Mouse (Mus musculus) MEL (cell line): ENCODE data around the gene Fermt3. TPM values are rescaled to one million over a fixed set of nuclear protein-coding genes. Genes with fewer than 3 reads are reported as not detected.

ENCODE experiments used
- DNase-seq: peaks from one replicate; pipeline ENCODE4 v3.0.0; 2011; ENCODE audit warnings: low read depth, low spot score
- H3K27ac ChIP-seq: 2 replicates; pipeline ENCODE4 v1.5.1; 2012; ENCODE audit warnings: low read depth, mild to moderate bottlenecking, control low read depth, low read length, moderate library complexity; ENCODE audit not compliant: control insufficient read depth
- H3K27me3 ChIP-seq, 2 experiments: fragments of 150-350 bp in 1 of 2; sonication (generic) in 1 of 2; 2 replicates each; pipeline ENCODE4 v1.6.1; 2012; ENCODE audit warnings: low read length in 2 of 2, mild to moderate bottlenecking in 2 of 2, improper control_type of control experiment in 1 of 2, moderate library complexity in 1 of 2; ENCODE audit not compliant: insufficient read depth in 2 of 2, control insufficient read depth in 1 of 2
- H3K36me3 ChIP-seq, 2 experiments: 2 replicates each; pipeline ENCODE4 v1.6.1; 2012 to 2014; ENCODE audit warnings: low read length in 2 of 2, improper control_type of control experiment in 1 of 2, inconsistent platforms in 1 of 2, mild to moderate bottlenecking in 1 of 2; ENCODE audit not compliant: insufficient read depth in 2 of 2, control insufficient read depth in 1 of 2
- H3K4me1 ChIP-seq, 2 experiments: fragments of 150-350 bp in 1 of 2; sonication (generic) in 1 of 2; 2 replicates each; pipeline ENCODE4 v1.6.1; 2012; ENCODE audit warnings: low read length in 2 of 2, improper control_type of control experiment in 1 of 2, mild to moderate bottlenecking in 1 of 2; ENCODE audit not compliant: insufficient read depth in 2 of 2, control insufficient read depth in 1 of 2
- H3K4me3 ChIP-seq, 2 experiments: fragments of 150-350 bp in 1 of 2; sonication (generic) in 1 of 2; 2 replicates each; pipeline ENCODE4 v1.5.1; 2012; ENCODE audit warnings: low read depth in 2 of 2, low read length in 2 of 2, mild to moderate bottlenecking in 2 of 2, moderate library complexity in 2 of 2, control low read depth in 1 of 2, improper control_type of control experiment in 1 of 2; ENCODE audit not compliant: control insufficient read depth in 1 of 2, insufficient read depth in 1 of 2
- H3K79me2 ChIP-seq: 2 replicates; pipeline ENCODE4 v1.6.1; 2012; ENCODE audit warnings: mild to moderate bottlenecking, low read length, moderate library complexity; ENCODE audit not compliant: control insufficient read depth, poor library complexity, insufficient read depth
- H3K9ac ChIP-seq: 2 replicates; pipeline ENCODE4 v1.6.1; 2012; ENCODE audit warnings: low read depth, mild to moderate bottlenecking, control low read depth, low read length, moderate library complexity; ENCODE audit not compliant: control insufficient read depth, poor library complexity, severe bottlenecking
- H3K9me3 ChIP-seq: fragments of 150-350 bp; sonication (generic); replicated peaks from 2 replicates; pipeline ENCODE4 v1.6.1; 2012; ENCODE audit warnings: mild to moderate bottlenecking, low read length, improper control_type of control experiment, moderate library complexity; ENCODE audit not compliant: insufficient read depth
- BHLHE40 ChIP-seq: IDR thresholded peaks from 2 replicates; pipeline ENCODE4 v1.6.1; 2012; ENCODE audit warnings: low read depth, mild to moderate bottlenecking, inconsistent platforms, low read length, improper control_type of control experiment, borderline replicate concordance
- CTCF ChIP-seq, 3 experiments: IDR thresholded peaks in 2 of 3; conservative IDR thresholded peaks in 1 of 3; 2 replicates each; pipeline ENCODE4 v1.5.1; 2011 to 2012; ENCODE audit warnings: low read length in 3 of 3, low read depth in 2 of 3, mild to moderate bottlenecking in 2 of 3, improper control_type of control experiment in 1 of 3, inconsistent platforms in 1 of 3, mixed read lengths in 1 of 3, moderate library complexity in 1 of 3; ENCODE audit not compliant: control insufficient read depth in 1 of 3, insufficient read depth in 1 of 3, poor library complexity in 1 of 3, severe bottlenecking in 1 of 3
- HCFC1 ChIP-seq: IDR thresholded peaks from 2 replicates; pipeline ENCODE4 v1.6.1; 2012; ENCODE audit warnings: low read depth, mild to moderate bottlenecking, inconsistent platforms, low read length, improper control_type of control experiment, moderate library complexity
- JUND ChIP-seq: IDR thresholded peaks from 2 replicates; pipeline ENCODE4 v1.6.1; 2011; ENCODE audit warnings: low read depth, mild to moderate bottlenecking, improper control_type of control experiment, low read length
- MAFK ChIP-seq: IDR thresholded peaks from 2 replicates; pipeline ENCODE4 v1.6.1; 2011; ENCODE audit warnings: low read depth, mild to moderate bottlenecking, low read length, improper control_type of control experiment, borderline replicate concordance
- MAX ChIP-seq: IDR thresholded peaks from 2 replicates; pipeline ENCODE4 v1.6.1; 2011; ENCODE audit warnings: low read length, improper control_type of control experiment
- MAZ ChIP-seq: IDR thresholded peaks from 2 replicates; pipeline ENCODE4 v1.6.1; 2012; ENCODE audit warnings: low read depth, mild to moderate bottlenecking, inconsistent platforms, low read length, improper control_type of control experiment
- MEF2A ChIP-seq: IDR thresholded peaks from 2 replicates; pipeline ENCODE4 v1.6.1; 2014; ENCODE audit warnings: low read depth, mild to moderate bottlenecking, inconsistent platforms, low read length, improper control_type of control experiment; ENCODE audit not compliant: poor library complexity, insufficient replicate concordance, severe bottlenecking; ENCODE audit errors: extremely low read depth
- MXI1 ChIP-seq: IDR thresholded peaks from 2 replicates; pipeline ENCODE4 v1.6.1; 2011; ENCODE audit warnings: mild to moderate bottlenecking, low read depth, low read length, improper control_type of control experiment
- NELFE ChIP-seq: IDR thresholded peaks from 2 replicates; pipeline ENCODE4 v1.6.1; 2011; ENCODE audit warnings: low read depth, low read length, improper control_type of control experiment
- POLR2A ChIP-seq, 2 experiments: IDR thresholded peaks; 2 replicates each; pipeline ENCODE4 v1.6.1; 2011 to 2012; ENCODE audit warnings: low read length in 2 of 2, mild to moderate bottlenecking in 2 of 2, control low read depth in 1 of 2, improper control_type of control experiment in 1 of 2, low read depth in 1 of 2, moderate library complexity in 1 of 2; ENCODE audit not compliant: control insufficient read depth in 1 of 2, insufficient read depth in 1 of 2, poor library complexity in 1 of 2
- POLR2AphosphoS2 ChIP-seq: IDR thresholded peaks from 2 replicates; pipeline ENCODE4 v1.6.1; 2011; ENCODE audit warnings: low read length, improper control_type of control experiment
- RAD21 ChIP-seq: IDR thresholded peaks from 2 replicates; pipeline ENCODE4 v1.6.1; 2011; ENCODE audit warnings: mild to moderate bottlenecking, low read depth, low read length, improper control_type of control experiment
- SIN3A ChIP-seq: IDR thresholded peaks from 2 replicates; pipeline ENCODE4 v1.6.1; 2012; ENCODE audit warnings: low read length, improper control_type of control experiment, inconsistent platforms
- TCF12 ChIP-seq: IDR thresholded peaks from 2 replicates; pipeline ENCODE4 v1.6.1; 2014; ENCODE audit warnings: low read depth, mild to moderate bottlenecking, inconsistent platforms, low read length, improper control_type of control experiment, moderate library complexity
- UBTF ChIP-seq: IDR thresholded peaks from 2 replicates; pipeline ENCODE4 v1.6.1; 2012; ENCODE audit warnings: low read depth, mild to moderate bottlenecking, inconsistent platforms, low read length, improper control_type of control experiment, moderate library complexity, borderline replicate concordance; ENCODE audit not compliant: insufficient read depth
- USF1 ChIP-seq: IDR thresholded peaks from 2 replicates; pipeline ENCODE4 v1.6.1; 2014; ENCODE audit warnings: low read depth, mild to moderate bottlenecking, inconsistent platforms, low read length, improper control_type of control experiment, moderate library complexity
- USF2 ChIP-seq, 2 experiments: IDR thresholded peaks; 2 replicates each; pipeline ENCODE4 v1.6.1; 2011 to 2012; ENCODE audit warnings: improper control_type of control experiment in 2 of 2, low read length in 2 of 2, borderline replicate concordance in 1 of 2, inconsistent platforms in 1 of 2, low read depth in 1 of 2, mild to moderate bottlenecking in 1 of 2; ENCODE audit not compliant: insufficient read depth in 1 of 2
- ZMIZ1 ChIP-seq: IDR thresholded peaks from 2 replicates; pipeline ENCODE4 v1.6.1; 2012; ENCODE audit warnings: low read depth, mild to moderate bottlenecking, inconsistent platforms, low read length, improper control_type of control experiment, moderate library complexity
- ZNF384 ChIP-seq: IDR thresholded peaks from 2 replicates; pipeline ENCODE4 v1.6.1; 2012; ENCODE audit warnings: low read depth, mild to moderate bottlenecking, inconsistent platforms, low read length, improper control_type of control experiment
- polyA plus RNA-seq, 2 experiments: library from polyadenylated mRNA; stranded (reverse) in 1 of 2; unstranded in 1 of 2; fragments of >175 nt in 1 of 2; fragments of >200 nt in 1 of 2; gene quantifications; 2 replicates each; pipeline versions ENCODE4 v1.2.1 to v1.2.4; 2012; ENCODE audit warnings: low replicate concordance in 2 of 2, low read depth in 1 of 2; ENCODE audit not compliant: insufficient read length in 2 of 2, insufficient read depth in 1 of 2, missing spikeins in 1 of 2
- total RNA-seq: library from RNA; depleted of rRNA; stranded (reverse); fragments of 300-350 nt; gene quantifications from 2 replicates; pipeline ENCODE4 v1.2.3, GENCODE M21; 2012

Gene Fermt3
- total and polyA plus RNA-seq, 3 experiments: 244 to 329 (median 327) TPM

DNA sequence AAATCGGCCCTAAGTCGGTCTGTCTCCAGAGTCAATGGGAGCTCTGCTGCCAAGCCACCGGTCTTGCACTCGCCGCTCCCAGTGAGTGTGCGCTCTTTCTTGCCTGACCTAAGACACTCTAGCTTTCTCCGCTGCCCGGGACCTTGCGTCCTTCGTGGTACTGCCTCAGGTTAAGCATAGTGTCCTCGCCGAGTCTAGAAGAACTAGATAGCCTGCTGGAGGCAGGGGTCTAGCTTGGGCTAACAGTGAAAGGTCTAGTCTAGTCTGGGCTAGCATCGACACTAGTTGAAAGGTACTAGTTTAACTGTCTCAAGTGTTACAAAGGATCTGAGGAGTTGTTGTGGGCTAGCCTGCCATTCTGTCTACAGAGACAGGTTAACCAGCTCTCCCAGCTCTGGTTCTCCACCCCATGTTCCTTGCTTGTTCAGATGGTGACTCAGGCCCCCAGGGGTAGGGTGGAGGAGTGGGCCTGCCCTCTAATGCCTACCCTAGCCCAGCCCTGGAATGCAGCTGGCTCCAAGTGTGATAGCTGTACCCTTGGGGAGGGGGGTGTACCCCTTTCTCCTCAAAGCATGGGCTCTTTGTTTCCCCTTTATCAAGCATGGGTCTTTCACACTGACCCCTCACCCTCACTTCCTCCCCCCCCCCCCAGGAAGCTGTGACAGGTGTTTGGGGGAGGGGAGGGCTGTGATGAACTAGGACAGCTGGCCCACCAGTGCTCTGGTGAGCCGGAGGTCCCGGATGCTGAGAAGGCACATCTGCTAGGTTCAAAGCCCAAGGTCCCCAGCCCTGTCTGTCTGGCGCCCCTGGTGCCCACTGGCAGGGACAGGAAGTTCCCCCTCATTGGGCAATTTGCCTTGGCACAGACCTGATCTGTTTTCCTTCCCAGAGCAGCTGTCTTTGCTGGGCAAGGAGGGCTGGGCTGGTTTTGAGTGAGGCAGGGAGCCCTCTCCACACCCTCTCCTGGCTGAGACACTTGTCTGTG is 43.4 kb downstream of the Fermt3 start, which contains the start of gene Plcb3:
Gene Plcb3, minus strand, starts transcription at position 934 of the 985 bp plus-strand sequence.
- TF ChIP-seq USF2 (IDR thresholded peaks at IDR 0.05; ENCODE audit: borderline replicate concordance in 1 of 2, insufficient read depth in 1 of 2, low read depth in 1 of 2, low read length in 2 of 2) (no peak), POLR2A (IDR thresholded peaks at IDR 0.05; ENCODE audit: control insufficient read depth in 1 of 2, insufficient read depth in 1 of 2, low read depth in 1 of 2, low read length in 2 of 2, poor library complexity in 1 of 2) (peak in 1 of 2 experiments; percentile 28; a peak in 1 of 4 replicates), NELFE (peak; percentile 27), BHLHE40 (no peak), CTCF (IDR thresholded peaks at IDR 0.05 in 2 of 3, conservative IDR thresholded peaks at IDR 0.05 in 1 of 3; ENCODE audit: control insufficient read depth in 1 of 3, insufficient read depth in 1 of 3, low read depth in 2 of 3, low read length in 3 of 3, poor library complexity in 1 of 3, severe bottlenecking in 1 of 3) (peak in 2 of 3 experiments; percentile 9 to 20; a peak in 3 of 6 replicates), MXI1 (peak; percentile 67), MAX (no peak), TCF12 (no peak; the same call in 1 of the 2 replicates), ZNF384 (no peak), UBTF (no peak), HCFC1 (0 out of 2 replicates have a peak, but pooled peaks have one; percentile 17), JUND (no peak), SIN3A (peak; percentile 17; the same call in 1 of the 2 replicates), POLR2AphosphoS2 (no peak), MAZ (no peak), MAFK (no peak), ZMIZ1 (no peak), RAD21 (no peak), USF1 (no peak), MEF2A (no peak)
- TF ChIP-seq, all 39 proteins: peak for 6
- peaks cover 2 to 36% of the 10 kb centered on the region in 2 experiments for H3K4me1 ChIP-seq
- DNase-seq: peak; percentile 72

More for the DNA sequence above, 43.4 kb downstream of the Fermt3 start, which contains the start of gene Plcb3:
- Histone ChIP-seq H3K27me3 (no peaks in the 10 kb centered on the region), H3K36me3 (peaks cover 0 to 23% of the 10 kb centered on the region in 2 experiments; a peak in 2 of 4 replicates), H3K27ac (peak within 1 kb of the TSS; percentile 66), H3K9me3 (no peaks in the 10 kb centered on the region), H3K9ac (peak within 1 kb of the TSS; percentile 77), H3K4me3 (peak within 1 kb of the TSS; percentile 76 to 92), H3K79me2 (peaks cover 36% of the 10 kb centered on the region)
